Comparison of ENCODE assay signal across 16 mouse cellular contexts in the genomic region with DNA sequence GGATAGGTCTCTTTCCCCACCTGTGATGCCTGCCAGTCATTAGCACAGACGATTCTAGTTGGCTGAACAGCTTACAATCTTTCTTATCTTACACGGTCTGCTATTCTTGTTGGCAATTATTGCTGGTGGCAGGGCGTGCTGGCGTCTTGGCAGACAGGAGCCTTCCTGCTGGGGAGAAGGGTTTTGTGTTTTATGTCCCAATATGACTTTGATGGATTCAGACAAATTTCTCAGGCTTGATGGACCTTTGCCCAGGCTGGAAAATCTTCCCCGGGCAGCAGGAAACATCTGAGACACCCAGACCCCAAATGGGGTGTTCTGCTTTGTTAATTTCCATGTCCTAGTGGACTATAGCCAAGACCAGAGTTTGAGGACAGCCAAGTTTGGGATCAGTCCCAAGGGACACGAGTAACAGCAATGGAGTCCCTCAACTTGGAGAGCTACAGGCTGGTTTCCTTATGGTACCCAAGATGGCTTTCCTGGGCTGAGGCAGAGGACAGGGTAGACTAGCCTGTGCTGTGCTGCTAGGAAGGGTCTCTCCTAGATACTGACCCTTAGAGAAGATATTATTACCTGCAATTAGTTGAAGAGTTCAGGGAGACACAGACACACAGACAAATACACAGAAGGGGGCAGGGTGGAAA.
A peak's percentile ranks its signal among the peaks of the same experiment; 100 is the strongest.
DNase-seq lines count a peak whose midpoint lies in the region; ATAC-seq lines count a peak whose summit lies in the region.
"Had no signal": no experiment of that assay in that cellular context is flagged by ENCODE, and none has a peak within 500 bp of the region (broad histone marks: within the 10 kb centered on the region; RNA-seq: fewer than 3 reads in every experiment).

No protein-coding gene starts in this region.

- H3K4me3 ChIP-seq in forebrain, embryonic 13.5 days, result no peak overlapping the region
- no peak overlapping the region for H3K4me3 ChIP-seq in forebrain, embryonic 12.5 days (replicated peaks)
- no peak overlapping the region for H3K4me3 ChIP-seq in hindbrain, embryonic 15.5 days
- no peak overlapping the region for H3K4me3 ChIP-seq in hindbrain, embryonic 10.5 days
- H3K4me3 ChIP-seq: gastrocnemius, adult 2 months; kidney, embryonic 15.5 days; limb, embryonic 13.5 days; midbrain, embryonic 12.5 days had no signal

- WGBS in forebrain, embryonic 13.5 days, result 58% methylated on average over 6 of the region's 6 CpGs
- WGBS in forebrain, embryonic 12.5 days, result 74% methylated on average over 6 of the region's 6 CpGs
- WGBS in hindbrain, embryonic 15.5 days, result 59% methylated on average over 6 of the region's 6 CpGs
- 88% methylated on average over 6 of the region's 6 CpGs for WGBS in hindbrain, embryonic 10.5 days

- H3K9ac ChIP-seq in forebrain, embryonic 13.5 days, result no peak overlapping the region
- H3K9ac ChIP-seq in forebrain, embryonic 12.5 days, result no peak overlapping the region
- H3K9ac ChIP-seq in hindbrain, embryonic 15.5 days, result no peak overlapping the region
- H3K9ac ChIP-seq: kidney, embryonic 15.5 days; limb, embryonic 13.5 days; liver, postnatal 0 days; midbrain, embryonic 12.5 days had no signal

- no peak overlapping the region for H3K27ac ChIP-seq in forebrain, embryonic 13.5 days
- no peak overlapping the region for H3K27ac ChIP-seq in forebrain, embryonic 12.5 days
- no peak overlapping the region for H3K27ac ChIP-seq in hindbrain, embryonic 15.5 days (replicated peaks)
- H3K27ac ChIP-seq in hindbrain, embryonic 10.5 days, result no peak overlapping the region
- H3K27ac ChIP-seq: gastrocnemius, adult 2 months; kidney, embryonic 15.5 days; limb, embryonic 13.5 days; midbrain, embryonic 12.5 days; stomach, postnatal 0 days had no signal

- DNase-seq in hindbrain, embryonic 10.5 days (ENCODE audit: low spot score), result no peak
- DNase-seq in lung, postnatal 14 days, result peak; percentile 33
- DNase-seq in lung, adult 18-20 months, result no peak
- peak; percentile 15 to 31 for DNase-seq in cerebellum, postnatal 36 days
- no peak for DNase-seq in thymus, postnatal 14 days
- DNase-seq: B cell, adult 2 months; gastrocnemius, adult 2 months; liver, postnatal 0 days; spleen, adult 18-20 months had no signal

- H3K27me3 ChIP-seq in forebrain, embryonic 13.5 days, result no peaks in the 10 kb centered on the region
- no peaks in the 10 kb centered on the region; the same call in 1 of the 2 replicates for H3K27me3 ChIP-seq in forebrain, embryonic 12.5 days
- H3K27me3 ChIP-seq in hindbrain, embryonic 15.5 days, result peaks cover 3% of the 10 kb centered on the region; the same call in 1 of the 2 replicates
- no peaks in the 10 kb centered on the region; the same call in 1 of the 2 replicates for H3K27me3 ChIP-seq in hindbrain, embryonic 10.5 days (ENCODE audit: insufficient read depth, poor library complexity, severe bottlenecking)
- H3K27me3 ChIP-seq: midbrain, embryonic 12.5 days had no signal

- peak; percentile 59; the same call in 1 of the 2 replicates for ATAC-seq in forebrain, embryonic 13.5 days
- ATAC-seq in forebrain, embryonic 12.5 days (ENCODE audit: low FRiP score), result no peak
- ATAC-seq in hindbrain, embryonic 15.5 days (ENCODE audit: low FRiP score, low read depth), result peak; percentile 62; the same call in 1 of the 2 replicates
- ATAC-seq: liver, postnatal 0 days had no signal

- H3K9me3 ChIP-seq in forebrain, embryonic 13.5 days (replicated peaks), result no peaks in the 10 kb centered on the region
- H3K9me3 ChIP-seq in forebrain, embryonic 12.5 days, result no peaks in the 10 kb centered on the region
- H3K9me3 ChIP-seq in hindbrain, embryonic 15.5 days, result no peaks in the 10 kb centered on the region
- H3K9me3 ChIP-seq in hindbrain, embryonic 10.5 days, result no peaks in the 10 kb centered on the region
- H3K9me3 ChIP-seq: kidney, embryonic 15.5 days; limb, embryonic 13.5 days; midbrain, embryonic 12.5 days had no signal

- H3K4me2 ChIP-seq in forebrain, embryonic 13.5 days, result no peak overlapping the region
- no peak overlapping the region for H3K4me2 ChIP-seq in forebrain, embryonic 12.5 days
- no peak overlapping the region for H3K4me2 ChIP-seq in hindbrain, embryonic 15.5 days
- H3K4me2 ChIP-seq: kidney, embryonic 15.5 days; limb, embryonic 13.5 days; midbrain, embryonic 12.5 days had no signal

- H3K4me1 ChIP-seq in forebrain, embryonic 13.5 days, result no peaks in the 10 kb centered on the region
- 0 out of 2 replicates have a peak, but pooled peaks cover 3% of the 10 kb centered on the region for H3K4me1 ChIP-seq in forebrain, embryonic 12.5 days
- no peaks in the 10 kb centered on the region for H3K4me1 ChIP-seq in hindbrain, embryonic 15.5 days (replicated peaks)
- H3K4me1 ChIP-seq in hindbrain, embryonic 10.5 days (replicated peaks), result 0 out of 2 replicates have a peak, but pooled peaks cover 8% of the 10 kb centered on the region
- H3K4me1 ChIP-seq: kidney, embryonic 15.5 days; limb, embryonic 13.5 days; midbrain, embryonic 12.5 days had no signal

- H3K36me3 ChIP-seq in forebrain, embryonic 13.5 days (ENCODE audit: poor library complexity, severe bottlenecking), result no peaks in the 10 kb centered on the region
- no peaks in the 10 kb centered on the region for H3K36me3 ChIP-seq in forebrain, embryonic 12.5 days (replicated peaks)
- H3K36me3 ChIP-seq in hindbrain, embryonic 15.5 days, result no peaks in the 10 kb centered on the region
- no peaks in the 10 kb centered on the region for H3K36me3 ChIP-seq in hindbrain, embryonic 10.5 days
- H3K36me3 ChIP-seq: kidney, embryonic 15.5 days; limb, embryonic 13.5 days; midbrain, embryonic 12.5 days had no signal

Comparison
In these comparisons a context has a peak if more than half of its experiments do, and no peak if none do; other contexts are left out.
1. DNase-seq: peak in lung, postnatal 14 days (single experiment) and cerebellum, postnatal 36 days (2 of 2); none in hindbrain, embryonic 10.5 days (single experiment), lung, adult 18-20 months (0 of 2) and thymus, postnatal 14 days (single experiment).